Mouse (Mus musculus): ENCODE data around the gene Osbpl2.

DNA sequence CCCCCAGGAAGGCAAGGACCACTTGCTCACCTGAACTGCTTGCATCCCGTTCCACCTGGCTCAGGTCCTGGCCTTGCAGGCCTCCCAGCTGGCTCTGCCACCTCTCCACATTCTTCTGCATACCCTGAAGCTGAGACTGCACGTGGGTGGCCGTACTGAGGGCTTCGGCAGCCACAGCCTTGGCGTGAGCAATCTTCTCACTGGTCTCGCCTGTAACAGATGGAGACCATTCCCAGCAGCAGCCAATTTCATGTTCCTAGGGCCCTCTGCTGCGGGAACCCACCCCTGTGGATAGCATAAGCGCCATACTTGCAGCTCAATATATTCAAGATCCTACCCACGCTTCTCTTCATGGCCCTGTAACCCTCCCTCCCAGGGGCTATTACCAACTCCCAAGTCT lies 62.4 kb downstream of the Osbpl2 start:
- TF ChIP-seq CTCF (IDR thresholded peaks at IDR 0.05; ENCODE audit: insufficient read depth, low read length) (no peak), POLR2A (IDR thresholded peaks at IDR 0.05; ENCODE audit: borderline replicate concordance, extremely low read depth, low read depth, low read length) (no peak)
